In genomic region chr1:119492505-119492904, GRCm38 (mm10) we compare ENCODE assay signal across 10 mouse cellular contexts. TPM values are rescaled to one million over a fixed set of nuclear protein-coding genes. Genes with fewer than 3 reads are reported as not detected.
DNase-seq lines count a peak whose midpoint lies in the region; ATAC-seq lines count a peak whose summit lies in the region.
"Had no signal": no experiment of that assay in that cellular context is flagged by ENCODE, and none has a peak within 500 bp of the region (broad histone marks: within the 10 kb centered on the region; RNA-seq: fewer than 3 reads in every experiment).

No protein-coding gene starts in this region.

- DNase-seq in embryonic facial prominence, embryonic 10.5 days (ENCODE audit: low spot score), result no peak
- DNase-seq in kidney, postnatal 25 days, result no peak
- DNase-seq in embryonic facial prominence, embryonic 14.5 days (ENCODE audit: low spot score), result no peak
- no peak for DNase-seq in urinary bladder, adult 2 months (ENCODE audit: low spot score)

- no peaks in the 10 kb centered on the region for H3K9me3 ChIP-seq in embryonic facial prominence, embryonic 13.5 days
- no peaks in the 10 kb centered on the region for H3K9me3 ChIP-seq in embryonic facial prominence, embryonic 10.5 days
- no peaks in the 10 kb centered on the region for H3K9me3 ChIP-seq in kidney, embryonic 16.5 days (ENCODE audit: low read length)
- no peaks in the 10 kb centered on the region for H3K9me3 ChIP-seq in embryonic facial prominence, embryonic 14.5 days (ENCODE audit: control insufficient read depth, low read length)
- H3K9me3 ChIP-seq in liver, embryonic 16.5 days (replicated peaks; ENCODE audit: control insufficient read depth, low read length), result no peaks in the 10 kb centered on the region
- no peaks in the 10 kb centered on the region for H3K9me3 ChIP-seq in midbrain, embryonic 13.5 days
- H3K9me3 ChIP-seq: embryonic facial prominence, embryonic 12.5 days had no signal

- peak overlapping the region; percentile 17; the same call in 1 of the 2 replicates for H3K27ac ChIP-seq in embryonic facial prominence, embryonic 13.5 days
- H3K27ac ChIP-seq in embryonic facial prominence, embryonic 10.5 days (replicated peaks), result no peak overlapping the region
- H3K27ac ChIP-seq in kidney, embryonic 16.5 days (ENCODE audit: low read length), result peak overlapping the region; percentile 86
- H3K27ac ChIP-seq in embryonic facial prominence, embryonic 14.5 days (replicated peaks; ENCODE audit: low read depth, low read length), result 0 out of 2 replicates have a peak overlapping the region, but pooled peaks have one; percentile 25
- peak overlapping the region; percentile 43; the same call in 1 of the 2 replicates for H3K27ac ChIP-seq in liver, embryonic 16.5 days (ENCODE audit: low read length)
- H3K27ac ChIP-seq in midbrain, embryonic 13.5 days, result no peak overlapping the region
- H3K27ac ChIP-seq: embryonic facial prominence, embryonic 12.5 days had no signal

- H3K9ac ChIP-seq in embryonic facial prominence, embryonic 13.5 days, result 0 out of 2 replicates have a peak overlapping the region, but pooled peaks have one; percentile 11
- H3K9ac ChIP-seq in kidney, embryonic 16.5 days (replicated peaks; ENCODE audit: low read length), result 0 out of 2 replicates have a peak overlapping the region, but pooled peaks have one; percentile 14
- H3K9ac ChIP-seq in embryonic facial prominence, embryonic 14.5 days (ENCODE audit: low read depth, low read length), result no peak overlapping the region; the same call in 1 of the 2 replicates
- H3K9ac ChIP-seq in liver, embryonic 16.5 days (ENCODE audit: low read depth, low read length), result no peak overlapping the region
- H3K9ac ChIP-seq in midbrain, embryonic 13.5 days (replicated peaks), result no peak overlapping the region
- H3K9ac ChIP-seq: embryonic facial prominence, embryonic 12.5 days had no signal

- peak overlapping the region; percentile 16; the same call in 1 of the 2 replicates for H3K4me2 ChIP-seq in embryonic facial prominence, embryonic 13.5 days
- peak overlapping the region; percentile 36 for H3K4me2 ChIP-seq in kidney, embryonic 16.5 days (replicated peaks; ENCODE audit: low read depth, low read length)
- no peak overlapping the region for H3K4me2 ChIP-seq in embryonic facial prominence, embryonic 14.5 days (ENCODE audit: low read depth, low read length)
- H3K4me2 ChIP-seq in liver, embryonic 16.5 days (ENCODE audit: low read depth, low read length), result no peak overlapping the region
- H3K4me2 ChIP-seq in midbrain, embryonic 13.5 days (replicated peaks), result no peak overlapping the region
- H3K4me2 ChIP-seq: embryonic facial prominence, embryonic 12.5 days; midbrain, embryonic 11.5 days had no signal

- 68% methylated on average over 1 of the region's 1 CpGs for WGBS in embryonic facial prominence, embryonic 13.5 days
- WGBS in embryonic facial prominence, embryonic 10.5 days, result 92% methylated on average over 1 of the region's 1 CpGs
- WGBS in kidney, embryonic 16.5 days, result 54% methylated on average over 1 of the region's 1 CpGs
- 63% methylated on average over 1 of the region's 1 CpGs for WGBS in embryonic facial prominence, embryonic 14.5 days
- 63% methylated on average over 1 of the region's 1 CpGs for WGBS in liver, embryonic 16.5 days (ENCODE audit: insufficient replicate concordance)
- WGBS in midbrain, embryonic 13.5 days, result 100% methylated on average over 1 of the region's 1 CpGs

- H3K4me1 ChIP-seq in embryonic facial prominence, embryonic 13.5 days, result peaks cover 46% of the 10 kb centered on the region
- H3K4me1 ChIP-seq in embryonic facial prominence, embryonic 10.5 days, result peaks cover 35% of the 10 kb centered on the region
- peaks cover 55% of the 10 kb centered on the region for H3K4me1 ChIP-seq in kidney, embryonic 16.5 days (ENCODE audit: insufficient read depth, low read length)
- peaks cover 25% of the 10 kb centered on the region for H3K4me1 ChIP-seq in embryonic facial prominence, embryonic 14.5 days (ENCODE audit: control insufficient read depth, insufficient read depth, low read length)
- peaks cover 8% of the 10 kb centered on the region for H3K4me1 ChIP-seq in liver, embryonic 16.5 days (ENCODE audit: control insufficient read depth, low read depth, low read length)
- H3K4me1 ChIP-seq in midbrain, embryonic 13.5 days (replicated peaks), result no peaks in the 10 kb centered on the region

- no peak overlapping the region for H3K4me3 ChIP-seq in embryonic facial prominence, embryonic 13.5 days
- H3K4me3 ChIP-seq in embryonic facial prominence, embryonic 10.5 days, result no peak overlapping the region
- no peak overlapping the region for H3K4me3 ChIP-seq in kidney, embryonic 16.5 days (ENCODE audit: low read length)
- H3K4me3 ChIP-seq in embryonic facial prominence, embryonic 14.5 days (ENCODE audit: low read depth, low read length), result no peak overlapping the region
- no peak overlapping the region for H3K4me3 ChIP-seq in liver, embryonic 16.5 days (ENCODE audit: low read depth, low read length)
- H3K4me3 ChIP-seq in midbrain, embryonic 13.5 days (replicated peaks), result no peak overlapping the region
- H3K4me3 ChIP-seq: embryonic facial prominence, embryonic 12.5 days had no signal

- ATAC-seq in embryonic facial prominence, embryonic 13.5 days (ENCODE audit: insufficient number of reproducible peaks, insufficient read depth, low FRiP score, low TSS enrichment, low read depth), result no peak
- peak; percentile 40; the same call in 1 of the 2 replicates for ATAC-seq in kidney, embryonic 16.5 days (ENCODE audit: low FRiP score, low TSS enrichment)
- no peak for ATAC-seq in embryonic facial prominence, embryonic 14.5 days (ENCODE audit: low read depth)
- ATAC-seq in liver, embryonic 16.5 days (ENCODE audit: low read depth), result no peak
- ATAC-seq in midbrain, embryonic 13.5 days, result no peak

- no peaks in the 10 kb centered on the region for H3K27me3 ChIP-seq in embryonic facial prominence, embryonic 13.5 days
- no peaks in the 10 kb centered on the region for H3K27me3 ChIP-seq in embryonic facial prominence, embryonic 10.5 days (replicated peaks; ENCODE audit: low read depth, poor library complexity, severe bottlenecking)
- H3K27me3 ChIP-seq in kidney, embryonic 16.5 days (ENCODE audit: insufficient read depth, low read length), result no peaks in the 10 kb centered on the region
- H3K27me3 ChIP-seq in embryonic facial prominence, embryonic 14.5 days (replicated peaks; ENCODE audit: control insufficient read depth, insufficient read depth, low read length), result no peaks in the 10 kb centered on the region
- H3K27me3 ChIP-seq in liver, embryonic 16.5 days (ENCODE audit: control insufficient read depth, insufficient read depth, low read depth, low read length), result no peaks in the 10 kb centered on the region
- H3K27me3 ChIP-seq in midbrain, embryonic 13.5 days, result no peaks in the 10 kb centered on the region
- H3K27me3 ChIP-seq: embryonic facial prominence, embryonic 12.5 days had no signal

- no peaks in the 10 kb centered on the region for H3K36me3 ChIP-seq in embryonic facial prominence, embryonic 13.5 days
- no peaks in the 10 kb centered on the region for H3K36me3 ChIP-seq in embryonic facial prominence, embryonic 10.5 days (replicated peaks)
- H3K36me3 ChIP-seq in kidney, embryonic 16.5 days (ENCODE audit: insufficient read depth, low read length), result no peaks in the 10 kb centered on the region
- no peaks in the 10 kb centered on the region for H3K36me3 ChIP-seq in embryonic facial prominence, embryonic 14.5 days (ENCODE audit: control insufficient read depth, insufficient read depth, low read length)
- H3K36me3 ChIP-seq in liver, embryonic 16.5 days (ENCODE audit: control insufficient read depth, insufficient read depth), result no peaks in the 10 kb centered on the region
- no peaks in the 10 kb centered on the region for H3K36me3 ChIP-seq in midbrain, embryonic 13.5 days
- H3K36me3 ChIP-seq: embryonic facial prominence, embryonic 12.5 days had no signal

RNA-seq across cellular contexts. Expression of gene Ralb, which starts 12.1 kb away (rescaled TPM):
- 115 and 117 TPM in 2 replicates for polyA plus RNA-seq in embryonic facial prominence, embryonic 13.5 days (2015; fragmentation: Nextera tagmentation; extraction: Ambion mirVana)
- 103 and 113 TPM in 2 replicates for polyA plus RNA-seq in embryonic facial prominence, embryonic 10.5 days (2016; fragmentation: Nextera tagmentation; extraction: Ambion mirVana)
- 167 and 174 TPM in 2 replicates for polyA plus RNA-seq in kidney, embryonic 16.5 days (2015; fragmentation: Nextera tagmentation; extraction: Ambion mirVana)
- 96.8 and 114 TPM in 2 replicates for polyA plus RNA-seq in embryonic facial prominence, embryonic 14.5 days (2014; fragmentation: Nextera tagmentation; extraction: Ambion mirVana)
- 38.0 and 40.5 TPM in 2 replicates for polyA plus RNA-seq in liver, embryonic 16.5 days (2015; fragmentation: Nextera tagmentation; extraction: Ambion mirVana)
- polyA plus RNA-seq in midbrain, embryonic 13.5 days (2015; fragmentation: Nextera tagmentation; extraction: Ambion mirVana), result 56.3 and 58.7 TPM in 2 replicates
- 53.3 and 59.1 TPM in 2 replicates for polyA plus RNA-seq in urinary bladder, adult 2 months (2012; rRNA removed)

RNA-seq across cellular contexts. Expression of gene Tmem185b, which starts 33.5 kb away (rescaled TPM):
- 23.8 and 27.1 TPM in 2 replicates for polyA plus RNA-seq in embryonic facial prominence, embryonic 13.5 days (2015; fragmentation: Nextera tagmentation; extraction: Ambion mirVana)
- polyA plus RNA-seq in embryonic facial prominence, embryonic 10.5 days (2016; fragmentation: Nextera tagmentation; extraction: Ambion mirVana), result 20.7 and 21.0 TPM in 2 replicates
- polyA plus RNA-seq in kidney, embryonic 16.5 days (2015; fragmentation: Nextera tagmentation; extraction: Ambion mirVana), result 32.9 and 33.1 TPM in 2 replicates
- 25.3 and 25.8 TPM in 2 replicates for polyA plus RNA-seq in embryonic facial prominence, embryonic 14.5 days (2014; fragmentation: Nextera tagmentation; extraction: Ambion mirVana)
- polyA plus RNA-seq in liver, embryonic 16.5 days (2015; fragmentation: Nextera tagmentation; extraction: Ambion mirVana), result 7.3 and 7.6 TPM in 2 replicates
- 18.6 and 23.0 TPM in 2 replicates for polyA plus RNA-seq in midbrain, embryonic 13.5 days (2015; fragmentation: Nextera tagmentation; extraction: Ambion mirVana)
- polyA plus RNA-seq in urinary bladder, adult 2 months (2012; rRNA removed), result 16.6 and 21.7 TPM in 2 replicates

Comparison
In these comparisons a context has a peak if more than half of its experiments do, and no peak if none do; other contexts are left out.
1. H3K27ac ChIP-seq: peak in embryonic facial prominence, embryonic 13.5 days (single experiment), kidney, embryonic 16.5 days (single experiment), embryonic facial prominence, embryonic 14.5 days (single experiment) and liver, embryonic 16.5 days (single experiment); none in embryonic facial prominence, embryonic 10.5 days (single experiment) and midbrain, embryonic 13.5 days (single experiment).
2. H3K4me2 ChIP-seq: peak in embryonic facial prominence, embryonic 13.5 days (single experiment) and kidney, embryonic 16.5 days (single experiment); none in embryonic facial prominence, embryonic 14.5 days (single experiment), liver, embryonic 16.5 days (single experiment) and midbrain, embryonic 13.5 days (single experiment).
3. H3K9ac ChIP-seq: peak in embryonic facial prominence, embryonic 13.5 days (single experiment) and kidney, embryonic 16.5 days (single experiment); none in embryonic facial prominence, embryonic 14.5 days (single experiment), liver, embryonic 16.5 days (single experiment) and midbrain, embryonic 13.5 days (single experiment).